Mouse (Mus musculus) heart, adult 2 months (tissue): ENCODE measurements around the gene Ache.

Experiments used
- CTCF ChIP-seq: fragments of 200-600 bp; IDR thresholded peaks from 2 replicates; pipeline ENCODE4 v1.8.1; 2022; ENCODE audit warnings: antibody characterized with exemption, mild to moderate bottlenecking, moderate library complexity
- EP300 ChIP-seq: fragments of 200-500 bp; IDR thresholded peaks from 2 replicates; pipeline ENCODE4 v1.6.1; 2011; ENCODE audit warnings: low read depth, low read length, control low read depth; ENCODE audit not compliant: insufficient read depth
- POLR2A ChIP-seq: fragments of 200-500 bp; IDR thresholded peaks from 2 replicates; pipeline ENCODE4 v1.6.1; 2011; ENCODE audit warnings: mild to moderate bottlenecking, low read depth, low read length, control low read depth; ENCODE audit not compliant: insufficient read depth

DNA sequence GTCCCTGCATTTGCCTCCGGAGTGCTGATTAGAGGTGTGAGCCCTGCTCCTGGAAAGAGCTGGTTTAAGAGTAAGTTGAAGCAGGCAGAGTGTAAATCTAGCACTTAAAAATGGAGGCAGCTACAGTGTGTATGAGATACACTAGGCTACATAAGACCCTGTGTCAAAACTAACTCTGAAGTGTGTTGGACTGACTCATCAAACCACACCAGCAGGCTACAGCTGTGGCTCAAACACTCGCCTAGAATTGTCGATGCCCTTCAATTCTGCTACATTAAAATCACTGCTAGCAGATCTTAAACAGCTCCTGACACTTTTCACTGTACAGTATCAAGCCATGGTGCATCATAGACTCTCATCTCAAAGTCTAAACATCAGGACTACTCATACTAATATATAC is 16.8 kb downstream of the Ache start:
- TF ChIP-seq POLR2A = no peak
- no peak for TF ChIP-seq CTCF
- no peak for TF ChIP-seq EP300
